Mouse (Mus musculus) E14TG2a.4 (cell line): Measurements from ENCODE around the gene Dvl2.

Source experiments
- CTCF ChIP-seq: conservative IDR thresholded peaks from 2 replicates; pipeline ENCODE4 v1.5.1; 2014; ENCODE audit warnings: low read length
- POU5F1 ChIP-seq: IDR thresholded peaks from 2 replicates; pipeline ENCODE4 v1.6.1; 2014; ENCODE audit warnings: low read length, borderline replicate concordance

GRCm38 (mm10) chr11:69981141-69981762 is 19.1 kb upstream of the Dvl2 start, which contains the start of gene Ctdnep1:
- TF ChIP-seq CTCF (no peak), POU5F1 (no peak)
